Mouse (Mus musculus) right cerebral cortex, adult 2 months (tissue): ENCODE results near the gene Trappc12.

Source experiments
- DNase-seq, 2 experiments: peaks; one replicate each; pipeline ENCODE4 v3.0.0; 2021 to 2022; ENCODE audit warnings: low spot score in 2 of 2

The Trappc12 gene

GRCm38 (mm10) chr12:28750021-28750633 lies at the start of gene Trappc12:
Gene Trappc12 (minus strand): TSS chr12:28750472.
- peak; percentile 81 to 85 for DNase-seq

GRCm38 (mm10) chr12:28799798-28800411 lies 49.6 kb upstream of the Trappc12 start:
- no peak for DNase-seq

GRCm38 (mm10) chr12:28796881-28797420 lies 46.7 kb upstream of the Trappc12 start:
- DNase-seq = no peak

- no peak for DNase-seq
Measured at GRCm38 (mm10) chr12:28795041-28795440, 44.8 kb upstream of the Trappc12 start.

- DNase-seq = peak; percentile 68 to 72
Measured at GRCm38 (mm10) chr12:28793715-28794114, 43.4 kb upstream of the Trappc12 start.

- DNase-seq = no peak
Measured at GRCm38 (mm10) chr12:28792613-28793012, 42.3 kb upstream of the Trappc12 start.

- DNase-seq = no peak
Measured at GRCm38 (mm10) chr12:28786310-28786709, 36.0 kb upstream of the Trappc12 start.

GRCm38 (mm10) chr12:28785299-28785698 lies 35.0 kb upstream of the Trappc12 start:
- no peak for DNase-seq

GRCm38 (mm10) chr12:28784864-28785263 lies 34.6 kb upstream of the Trappc12 start:
- DNase-seq = no peak

GRCm38 (mm10) chr12:28784355-28784754 lies 34.1 kb upstream of the Trappc12 start:
- DNase-seq = peak; percentile 58 to 63

GRCm38 (mm10) chr12:28782637-28783036 lies 32.4 kb upstream of the Trappc12 start:
- no peak for DNase-seq

GRCm38 (mm10) chr12:28780180-28780579 lies 29.9 kb upstream of the Trappc12 start:
- no peak for DNase-seq

GRCm38 (mm10) chr12:28775627-28776026 lies 25.4 kb upstream of the Trappc12 start:
- DNase-seq = no peak

- no peak for DNase-seq
Measured at GRCm38 (mm10) chr12:28775120-28775519, 24.8 kb upstream of the Trappc12 start.

- no peak for DNase-seq
Measured at GRCm38 (mm10) chr12:28773815-28774214, 23.5 kb upstream of the Trappc12 start.

- no peak for DNase-seq
Measured at GRCm38 (mm10) chr12:28769953-28770352, 19.7 kb upstream of the Trappc12 start.

GRCm38 (mm10) chr12:28756019-28756418 lies 5.7 kb upstream of the Trappc12 start:
- DNase-seq = no peak

GRCm38 (mm10) chr12:28751508-28752263 lies 1.4 kb upstream of the Trappc12 start, which contains the start of gene Eipr1:
Gene Eipr1 (plus strand): TSS chr12:28751803.
- DNase-seq = peak; percentile 87 to 92

GRCm38 (mm10) chr12:28750876-28751275 lies 604 bp upstream of the Trappc12 start:
- DNase-seq = no peak

- no peak for DNase-seq
Measured at GRCm38 (mm10) chr12:28743328-28743727, 6.9 kb downstream of the Trappc12 start.

GRCm38 (mm10) chr12:28735293-28735692 lies 15.0 kb downstream of the Trappc12 start:
- no peak for DNase-seq

GRCm38 (mm10) chr12:28734271-28734670 lies 16.0 kb downstream of the Trappc12 start:
- no peak for DNase-seq
